Comparison of ENCODE assay signal across 8 mouse cellular contexts in genomic region chr10:67912337-67912776, GRCm38 (mm10). TPM values are rescaled to one million over a fixed set of nuclear protein-coding genes. Genes with fewer than 3 reads are reported as not detected.
A peak's percentile ranks its signal among the peaks of the same experiment; 100 is the strongest.
DNase-seq lines count a peak whose midpoint lies in the region; ATAC-seq lines count a peak whose summit lies in the region.

Gene Zfp365, minus strand, starts transcription at chr10:67912662.

- H3K36me3 ChIP-seq in hindbrain, embryonic 13.5 days = peaks cover 6% of the 10 kb centered on the region; the same call in 1 of the 2 replicates

- H3K27ac ChIP-seq in hindbrain, embryonic 13.5 days = peak within 1 kb of the TSS; percentile 26; the same call in 1 of the 2 replicates

- peak within 1 kb of the TSS; percentile 83 for H3K9ac ChIP-seq in hindbrain, embryonic 13.5 days

- H3K4me2 ChIP-seq in hindbrain, embryonic 13.5 days = peak within 1 kb of the TSS; percentile 95

- DNase-seq in T-cell, adult 2 months (ENCODE audit: low spot score) = peak; percentile 45
- peak; percentile 69 to 76 for DNase-seq in cerebellum, postnatal 25 days
- peak; percentile 85 to 89 for DNase-seq in frontal cortex, postnatal 36 days (ENCODE audit: low spot score in 2 of 2)
- DNase-seq in layer of hippocampus, postnatal 25 days (ENCODE audit: extremely low spot score in 1 of 2, low spot score in 1 of 2) = peak; percentile 59 to 63
- DNase-seq in lung, postnatal 10 days = peak; percentile 81
- DNase-seq in retina, adult 2 months (ENCODE audit: low read depth, low spot score) = peak; percentile 36
- peak; percentile 68 to 78 for DNase-seq in urinary bladder, postnatal 4 days (ENCODE audit: low spot score in 2 of 2)

- ATAC-seq in hindbrain, embryonic 13.5 days (ENCODE audit: low FRiP score) = peak; percentile 96

- WGBS in hindbrain, embryonic 13.5 days = 1% methylated on average over 38 of the region's 43 CpGs

- H3K27me3 ChIP-seq in hindbrain, embryonic 13.5 days = 0 out of 2 replicates have a peak, but pooled peaks cover 3% of the 10 kb centered on the region

- H3K4me3 ChIP-seq in hindbrain, embryonic 13.5 days = peak within 1 kb of the TSS; percentile 69

- H3K9me3 ChIP-seq in hindbrain, embryonic 13.5 days = 0 out of 2 replicates have a peak, but pooled peaks cover 3% of the 10 kb centered on the region

- H3K4me1 ChIP-seq in hindbrain, embryonic 13.5 days (replicated peaks) = peaks cover 9% of the 10 kb centered on the region

RNA-seq across cellular contexts. Expression of gene Zfp365, which starts in this region (rescaled TPM):
- 2.1 and 2.4 TPM in 2 replicates for polyA plus RNA-seq in hindbrain, embryonic 13.5 days (2015; fragmentation: Nextera tagmentation; extraction: Ambion mirVana)
- total RNA-seq in layer of hippocampus, postnatal 25 days (2021) = 100 to 1,000 TPM; 243 to 244 TPM

Comparison
In these comparisons a context has a peak if more than half of its experiments do, and no peak if none do; other contexts are left out.
1. Peak in every context shown above with its lines: DNase-seq, ATAC-seq, H3K4me3 ChIP-seq and H3K27ac ChIP-seq.
2. DNase-seq: peak in every context shown above with its lines; median percentile 87 in frontal cortex, postnatal 36 days; 81 in lung, postnatal 10 days; 73 in urinary bladder, postnatal 4 days; 72 in cerebellum, postnatal 25 days; 61 in layer of hippocampus, postnatal 25 days; 45 in T-cell, adult 2 months; 36 in retina, adult 2 months.